16 mouse cellular contexts compared by ENCODE assay signal in the genomic region with DNA sequence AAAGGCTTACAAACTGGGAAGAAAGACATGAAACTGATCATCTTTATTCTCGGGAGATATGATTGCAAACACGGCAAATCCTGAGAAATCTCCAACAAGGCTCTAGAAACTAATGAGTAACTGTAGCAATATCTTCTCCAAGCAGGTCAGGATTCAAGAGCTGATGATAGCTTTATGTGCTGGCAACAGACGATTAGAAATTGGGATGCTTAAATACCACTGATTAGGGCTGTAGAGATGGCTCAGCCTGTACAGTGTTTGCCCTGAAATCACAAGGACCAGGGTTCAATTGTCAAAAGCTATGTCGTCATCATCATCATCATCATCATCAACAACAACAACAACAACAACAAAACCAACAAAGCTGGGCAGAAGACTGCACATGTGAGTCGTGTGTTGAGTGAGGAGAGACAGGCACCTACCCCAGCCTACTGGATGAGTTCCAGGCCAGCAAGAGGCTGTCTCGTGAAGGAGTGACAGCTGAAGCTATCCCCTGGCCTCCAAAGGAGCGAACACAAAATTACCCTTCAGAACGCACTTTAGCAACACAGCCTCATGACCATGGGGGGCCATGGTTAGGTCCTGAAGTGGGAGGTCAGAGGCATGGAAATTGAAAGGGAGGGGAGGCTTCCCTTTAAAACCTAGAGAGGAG.
"Had no signal": no experiment of that assay in that cellular context is flagged by ENCODE, and none has a peak within 500 bp of the region (broad histone marks: within the 10 kb centered on the region; RNA-seq: fewer than 3 reads in every experiment).

No protein-coding gene starts in this region.

- ATAC-seq: hindbrain, embryonic 16.5 days; inflammation-experienced regulatory T-cells, adult 6 months; intestine, embryonic 15.5 days; intestine, postnatal 0 days had no signal

- DNase-seq: gastrocnemius, adult 2 months; gastrocnemius, postnatal 25 days; heart, adult 18-20 months; heart, postnatal 10 days; heart, postnatal 4 days; kidney, adult 18-20 months; kidney, adult 8-10 months; kidney, postnatal 10 days; kidney, postnatal 25 days; kidney, postnatal 4 days; liver; liver, embryonic 13.5 days had no signal
